Mouse (Mus musculus): ENCODE measurements at regions not wholly inside any gene's neighbourhood (a gene's known extent, or its start where the extent isn't known, plus 50 kb on each side); places are given as distances from the start of the nearest gene placed in this dataset.

DNA sequence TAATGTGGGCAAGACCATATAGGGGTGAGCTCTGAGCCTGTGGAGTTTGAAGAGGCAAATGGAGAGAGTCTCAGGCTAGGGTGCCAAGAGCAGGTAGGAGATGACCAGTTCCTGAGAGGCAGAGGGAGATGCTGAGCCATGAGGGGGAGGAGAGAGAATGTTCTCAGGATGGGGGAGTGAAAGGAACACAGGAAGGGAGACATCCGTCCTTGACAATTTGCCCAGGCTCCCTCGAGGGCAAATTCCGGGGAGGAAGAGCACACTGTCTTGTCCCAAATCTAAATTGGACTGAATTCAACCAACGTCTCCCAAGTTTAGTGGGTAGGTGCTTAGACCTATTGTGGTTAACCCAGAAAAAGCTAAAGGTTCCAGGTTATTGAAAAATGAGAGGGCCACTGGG is 81.2 kb upstream of the Nck2 start:
- TF ChIP-seq CTCF (IDR thresholded peaks at IDR 0.05; ENCODE audit: insufficient read depth, low read length) (no peak), POLR2A (IDR thresholded peaks at IDR 0.05; ENCODE audit: borderline replicate concordance, extremely low read depth, low read depth, low read length) (no peak)

Measured in lung, adult 2 months (tissue).